Mouse (Mus musculus): ENCODE data around the gene Pak3. TPM values are rescaled to one million over a fixed set of nuclear protein-coding genes. Genes with fewer than 3 reads are reported as not detected.

The Pak3 gene
- polyA plus RNA-seq, 1 experiment from 2014 or later: 11.7 TPM

DNA sequence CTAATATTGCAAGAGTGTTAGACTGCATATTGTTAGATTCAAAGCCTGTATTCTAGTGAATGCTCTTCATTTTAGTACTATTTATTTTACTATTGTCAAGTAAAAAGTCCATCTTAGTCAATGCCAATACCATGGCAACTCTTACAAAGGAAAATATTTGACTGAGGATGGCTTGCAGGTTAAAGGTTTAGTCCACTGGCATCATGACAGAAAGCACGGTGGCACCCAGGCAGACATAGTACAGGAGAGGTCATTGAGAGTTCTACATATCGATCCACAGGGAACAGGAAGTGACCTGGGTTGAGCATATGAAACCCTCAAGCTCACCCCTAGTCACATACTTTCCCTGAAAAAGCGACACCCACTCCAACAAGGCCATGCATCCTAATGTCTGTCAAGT is 13.9 kb downstream of the Pak3 start:
- Histone ChIP-seq H3K36me3 (ENCODE audit: insufficient read depth) (no peaks in the 10 kb centered on the region), H3K9me3 (ENCODE audit: low read depth, low read length) (no peaks in the 10 kb centered on the region), H3K27ac (ENCODE audit: low read depth) (no peak overlapping the region), H3K4me2 (no peak overlapping the region), H3K4me3 (ENCODE audit: low read depth, low read length) (no peak overlapping the region), H3K9ac (no peak overlapping the region), H3K27me3 (ENCODE audit: insufficient read depth, low read length) (no peaks in the 10 kb centered on the region; the same call in 1 of the 2 replicates), H3K4me1 (ENCODE audit: insufficient read depth) (no peaks in the 10 kb centered on the region)
- ATAC-seq (ENCODE audit: insufficient read depth) (no peak), DNase-seq (no peak)
- no peak for TF ChIP-seq CTCF (IDR thresholded peaks at IDR 0.05; ENCODE audit: low read depth)
- 86% methylated on average over 3 of the region's 3 CpGs for WGBS

DNA sequence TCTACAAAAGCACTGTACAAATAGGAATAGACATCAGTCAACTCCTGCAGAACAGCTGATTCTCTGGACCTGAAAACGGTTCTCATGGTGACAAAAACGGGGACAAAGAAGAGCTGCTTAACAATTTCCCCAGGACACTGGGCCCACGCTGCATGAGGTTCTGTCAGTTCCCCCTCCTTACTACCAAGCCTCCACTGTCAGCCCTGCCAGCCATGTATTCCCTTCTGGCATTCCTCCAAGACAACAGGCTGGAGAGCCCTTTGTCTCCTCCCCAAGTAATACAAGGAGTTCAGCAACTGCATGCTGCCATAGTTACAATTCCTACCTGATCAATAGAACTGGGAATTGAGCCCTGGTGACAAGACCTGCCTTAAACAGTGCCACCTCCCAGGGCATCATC is 15.2 kb downstream of the Pak3 start:
- H3K4me2 ChIP-seq: no peak overlapping the region
- no peak overlapping the region for H3K4me3 ChIP-seq (ENCODE audit: low read depth, low read length)
- H3K4me1 ChIP-seq (ENCODE audit: insufficient read depth): no peaks in the 10 kb centered on the region
- no peaks in the 10 kb centered on the region for H3K36me3 ChIP-seq (ENCODE audit: insufficient read depth)
- 76% methylated on average over 3 of the region's 3 CpGs for WGBS
- no peak for ATAC-seq (ENCODE audit: insufficient read depth)
- H3K9me3 ChIP-seq (ENCODE audit: low read depth, low read length): no peaks in the 10 kb centered on the region
- DNase-seq: peak; percentile 4
- H3K9ac ChIP-seq: no peak overlapping the region
- no peak overlapping the region for H3K27ac ChIP-seq (ENCODE audit: low read depth)
- no peak for TF ChIP-seq CTCF (IDR thresholded peaks at IDR 0.05; ENCODE audit: low read depth)
- H3K27me3 ChIP-seq (ENCODE audit: insufficient read depth, low read length): no peaks in the 10 kb centered on the region; the same call in 1 of the 2 replicates

DNA sequence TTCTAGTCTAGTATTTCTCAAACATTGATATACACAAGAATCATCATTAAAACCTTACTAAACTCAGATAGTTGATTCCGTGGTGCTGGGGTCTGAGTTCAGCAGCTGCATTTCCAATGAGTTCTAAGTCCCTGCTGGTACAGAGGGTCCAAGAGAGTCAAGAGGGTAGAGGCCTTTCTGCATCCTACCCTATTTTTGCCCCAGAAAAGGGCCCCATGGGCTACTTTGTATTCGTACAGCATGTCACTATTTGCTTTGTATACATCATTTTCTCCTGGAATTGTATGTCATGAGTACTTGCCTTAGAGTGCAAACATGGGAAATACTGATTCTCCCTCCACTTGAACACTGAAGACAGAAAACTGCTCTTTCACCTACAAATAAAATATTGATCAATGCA is 24.4 kb downstream of the Pak3 start:
- H3K27me3 ChIP-seq (ENCODE audit: insufficient read depth, low read length): no peaks in the 10 kb centered on the region
- no peak for ATAC-seq (ENCODE audit: insufficient read depth)
- no peak overlapping the region for H3K9ac ChIP-seq
- DNase-seq: no peak
- 50% methylated on average over 2 of the region's 2 CpGs for WGBS
- no peak overlapping the region for H3K4me3 ChIP-seq (ENCODE audit: low read depth, low read length)
- no peaks in the 10 kb centered on the region for H3K4me1 ChIP-seq (ENCODE audit: insufficient read depth)
- H3K4me2 ChIP-seq: no peak overlapping the region
- H3K27ac ChIP-seq (ENCODE audit: low read depth): no peak overlapping the region
- no peak for TF ChIP-seq CTCF (IDR thresholded peaks at IDR 0.05; ENCODE audit: low read depth)
- no peaks in the 10 kb centered on the region for H3K36me3 ChIP-seq (ENCODE audit: insufficient read depth)
- H3K9me3 ChIP-seq (ENCODE audit: low read depth, low read length): no peaks in the 10 kb centered on the region

DNA sequence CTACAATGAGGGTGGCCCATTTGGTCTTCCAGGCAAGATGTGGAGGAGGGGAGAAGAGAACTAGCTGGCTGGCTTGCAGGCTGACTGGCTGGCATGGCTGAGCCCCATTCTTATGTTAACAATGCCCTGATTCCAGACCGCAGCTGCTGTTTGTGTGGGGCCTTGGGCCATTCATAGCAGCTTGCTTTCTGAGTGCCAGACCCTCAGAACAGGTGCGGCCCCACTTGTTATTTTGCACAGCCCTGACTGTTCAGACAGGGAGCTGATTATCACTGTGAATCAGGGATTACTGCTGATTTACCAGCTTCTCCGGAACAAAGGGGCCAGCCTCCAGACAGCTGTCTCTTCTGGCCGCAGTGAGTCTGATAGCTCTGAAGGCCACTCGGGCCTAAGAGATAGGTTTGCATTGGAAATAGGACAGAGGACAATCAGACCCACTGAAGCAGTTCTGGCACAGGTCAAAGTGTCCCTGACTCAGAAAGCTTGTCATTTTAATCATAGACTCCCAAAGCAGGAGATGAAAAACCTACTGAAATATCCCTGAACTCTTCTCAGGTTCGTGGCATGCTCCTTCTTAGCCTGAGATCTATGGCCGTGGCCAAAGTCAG is 24.9 kb downstream of the Pak3 start:
- H3K4me1 ChIP-seq (ENCODE audit: insufficient read depth): no peaks in the 10 kb centered on the region
- DNase-seq (no peak), ATAC-seq (ENCODE audit: insufficient read depth) (0 out of 2 replicates have a peak, but pooled peaks have one; percentile 28)
- H3K27me3 ChIP-seq (ENCODE audit: insufficient read depth, low read length): no peaks in the 10 kb centered on the region
- H3K4me2 ChIP-seq: no peak overlapping the region
- H3K4me3 ChIP-seq (ENCODE audit: low read depth, low read length): no peak overlapping the region
- H3K9ac ChIP-seq: no peak overlapping the region
- no peak for TF ChIP-seq CTCF (IDR thresholded peaks at IDR 0.05; ENCODE audit: low read depth)
- H3K9me3 ChIP-seq (ENCODE audit: low read depth, low read length): no peaks in the 10 kb centered on the region
- no peaks in the 10 kb centered on the region for H3K36me3 ChIP-seq (ENCODE audit: insufficient read depth)
- no peak overlapping the region for H3K27ac ChIP-seq (ENCODE audit: low read depth)
- WGBS: 51% methylated on average over 7 of the region's 7 CpGs

DNA sequence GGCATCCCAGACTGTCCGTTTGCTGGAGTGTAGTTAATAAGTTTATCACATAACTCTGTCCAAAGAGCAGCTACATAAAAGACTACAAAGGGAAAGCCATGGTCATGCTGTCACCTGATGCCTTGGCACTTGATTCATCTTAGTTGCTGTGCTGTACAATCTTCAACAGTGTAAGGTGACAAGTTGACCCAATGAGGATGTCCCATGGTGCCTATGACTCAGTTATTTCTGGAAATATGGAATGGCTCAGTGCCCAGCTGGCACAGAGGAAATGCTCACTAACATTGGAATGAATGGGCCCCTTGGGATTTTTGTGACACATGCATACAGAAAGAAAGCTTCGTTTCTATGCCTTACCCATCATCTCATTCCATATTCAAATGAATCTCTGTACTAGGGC is 55.3 kb downstream of the Pak3 start:
- Histone ChIP-seq H3K4me1 (ENCODE audit: insufficient read depth) (no peaks in the 10 kb centered on the region), H3K9me3 (ENCODE audit: low read depth, low read length) (no peaks in the 10 kb centered on the region), H3K9ac (no peak overlapping the region), H3K27me3 (ENCODE audit: insufficient read depth, low read length) (no peaks in the 10 kb centered on the region), H3K36me3 (ENCODE audit: insufficient read depth) (no peaks in the 10 kb centered on the region), H3K4me3 (ENCODE audit: low read depth, low read length) (no peak overlapping the region), H3K27ac (ENCODE audit: low read depth) (no peak overlapping the region), H3K4me2 (no peak overlapping the region)
- no peak for TF ChIP-seq CTCF (IDR thresholded peaks at IDR 0.05; ENCODE audit: low read depth)
- ATAC-seq (ENCODE audit: insufficient read depth) (no peak), DNase-seq (no peak)
- WGBS: 39% methylated on average over 2 of the region's 2 CpGs

- 53% methylated on average over 2 of the region's 2 CpGs for WGBS
- Histone ChIP-seq H3K4me1 (ENCODE audit: insufficient read depth) (no peaks in the 10 kb centered on the region), H3K27me3 (ENCODE audit: insufficient read depth, low read length) (no peaks in the 10 kb centered on the region), H3K27ac (ENCODE audit: low read depth) (no peak overlapping the region), H3K4me3 (ENCODE audit: low read depth, low read length) (no peak overlapping the region), H3K9me3 (ENCODE audit: low read depth, low read length) (no peaks in the 10 kb centered on the region), H3K4me2 (no peak overlapping the region), H3K9ac (no peak overlapping the region), H3K36me3 (ENCODE audit: insufficient read depth) (no peaks in the 10 kb centered on the region)
- ATAC-seq (ENCODE audit: insufficient read depth) (peak; percentile 90), DNase-seq (peak; percentile 68)
- TF ChIP-seq CTCF (IDR thresholded peaks at IDR 0.05; ENCODE audit: low read depth): no peak
These were observed 61.5 kb downstream of the Pak3 start for GRCm38 (mm10) chrX:143579925-143580324.

DNA sequence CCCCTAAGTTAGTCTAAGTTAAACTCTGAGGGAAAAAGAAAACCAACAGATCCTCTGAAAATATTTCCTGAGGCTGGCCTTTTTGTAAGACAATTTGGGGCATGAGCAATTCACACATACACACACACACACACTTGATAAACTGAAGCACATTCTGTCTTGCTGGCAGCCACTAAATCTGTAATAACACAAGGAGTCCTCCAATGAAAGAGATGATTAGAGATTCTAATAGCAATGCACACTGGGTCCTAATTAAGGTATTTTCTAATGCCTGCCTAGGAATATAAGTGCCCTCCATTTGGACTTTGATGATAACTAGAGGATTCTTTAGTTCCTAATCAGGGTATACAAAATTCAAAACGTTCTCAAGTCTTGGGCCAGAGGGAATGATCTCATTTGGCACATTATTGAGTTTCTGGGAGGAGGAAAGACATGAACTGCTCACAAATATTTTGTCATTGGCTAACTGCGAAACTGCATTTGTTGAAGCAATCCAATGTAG is 62.1 kb downstream of the Pak3 start:
- 44% methylated on average over 2 of the region's 2 CpGs for WGBS
- H3K27ac ChIP-seq (ENCODE audit: low read depth): no peak overlapping the region
- H3K4me3 ChIP-seq (ENCODE audit: low read depth, low read length): no peak overlapping the region
- H3K27me3 ChIP-seq (ENCODE audit: insufficient read depth, low read length): no peaks in the 10 kb centered on the region
- H3K4me2 ChIP-seq: no peak overlapping the region
- no peak overlapping the region for H3K9ac ChIP-seq
- no peak for TF ChIP-seq CTCF (IDR thresholded peaks at IDR 0.05; ENCODE audit: low read depth)
- ATAC-seq (ENCODE audit: insufficient read depth) (no peak), DNase-seq (no peak)
- no peaks in the 10 kb centered on the region for H3K4me1 ChIP-seq (ENCODE audit: insufficient read depth)
- no peaks in the 10 kb centered on the region for H3K9me3 ChIP-seq (ENCODE audit: low read depth, low read length)
- no peaks in the 10 kb centered on the region for H3K36me3 ChIP-seq (ENCODE audit: insufficient read depth)
